Mouse (Mus musculus) urinary bladder, adult 18-20 months (tissue): ENCODE data around the gene Rnf115.

ENCODE experiments used
- DNase-seq, 2 experiments: peaks; one replicate each; pipeline ENCODE4 v3.0.0; 2022; ENCODE audit warnings: low spot score in 2 of 2, mixed read lengths in 2 of 2

Rnf115 gene

DNA sequence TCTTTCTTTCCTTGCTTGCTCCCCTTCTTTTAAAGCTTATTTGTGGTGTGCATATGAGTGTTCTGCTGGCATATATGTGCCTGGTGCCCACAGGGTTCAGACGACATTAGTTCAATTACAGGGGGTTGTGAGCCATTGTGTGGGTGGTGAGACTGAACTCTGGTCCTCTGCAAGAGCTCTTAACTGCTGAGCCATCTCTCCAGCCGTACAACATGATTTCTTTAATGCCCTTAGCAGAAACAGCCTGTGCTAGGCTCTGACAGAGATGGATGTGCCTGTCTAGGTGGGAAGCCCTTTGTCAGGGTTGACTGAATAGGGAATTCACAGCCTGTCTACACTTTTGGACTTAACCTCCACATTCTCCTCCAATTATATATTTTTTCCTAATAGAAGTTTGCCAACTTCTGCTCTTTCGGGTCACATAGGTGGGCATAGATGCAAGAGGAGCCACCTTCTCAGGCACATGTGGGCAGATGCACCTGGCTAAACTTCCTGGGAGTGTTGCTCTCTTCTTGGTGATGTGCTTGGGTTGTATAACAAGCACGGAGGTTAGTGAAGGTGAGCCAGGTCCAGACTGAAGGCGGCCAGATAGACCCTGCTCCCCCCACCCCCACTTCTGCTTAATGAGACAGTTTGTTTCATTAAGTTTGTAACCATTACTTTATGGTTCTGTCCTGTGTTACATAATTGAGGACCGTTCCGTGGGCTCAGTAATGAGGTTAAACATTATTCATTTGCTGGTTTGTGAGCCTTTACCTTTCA lies 107.3 kb downstream of the Rnf115 start:
- no peak for DNase-seq

DNA sequence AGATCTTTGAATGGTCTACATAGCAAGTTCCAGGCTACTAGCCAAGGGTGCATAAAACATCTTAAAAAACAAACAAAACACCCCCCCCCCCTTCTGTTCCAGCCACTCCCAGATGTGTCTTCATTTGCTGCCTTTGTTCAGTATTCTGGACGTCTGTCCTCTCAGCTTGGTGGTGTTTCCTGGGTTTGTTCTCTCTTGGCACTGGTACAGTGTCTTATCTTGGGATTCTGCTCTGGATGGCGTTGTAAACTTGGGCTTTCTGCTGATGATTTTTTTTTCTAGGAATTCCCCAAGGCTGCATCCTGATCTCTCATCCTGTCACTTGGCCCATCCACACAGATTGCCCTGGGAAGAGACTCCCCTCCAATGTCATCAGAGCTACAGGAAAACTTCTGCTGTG lies 109.0 kb downstream of the Rnf115 start:
- DNase-seq, result no peak

- DNase-seq, result no peak
Observed at GRCm38 (mm10) chr3:96838996-96839645, 111.7 kb downstream of the Rnf115 start.
